ENCODE assay signal across 8 mouse cellular contexts in genomic region chr8:46934898-46935297, GRCm38 (mm10). TPM values are rescaled to one million over a fixed set of nuclear protein-coding genes. Genes with fewer than 3 reads are reported as not detected.
DNase-seq lines count a peak whose midpoint lies in the region; ATAC-seq and TF ChIP-seq lines count a peak whose summit lies in the region.

No protein-coding gene starts in this region.

- peak; percentile 50 to 57 for DNase-seq in adrenal gland, adult 18-20 months (ENCODE audit: low spot score in 2 of 2)
- peak; percentile 87 for DNase-seq in embryo, embryonic 10 days (ENCODE audit: low spot score)
- DNase-seq in gastrocnemius, postnatal 4 days (ENCODE audit: low spot score in 2 of 2): peak; percentile 27 to 50
- peak; percentile 77 for DNase-seq in kidney, adult 9 months
- peak; percentile 21 for DNase-seq in liver, embryonic 13.5 days
- DNase-seq in naive thymus-derived CD4-positive, alpha-beta T cell, adult 2 months (ENCODE audit: low read depth): peak; percentile 71
- peak; percentile 63 for DNase-seq in thymus, postnatal 4 days

- 0 out of 2 replicates have a peak, but pooled peaks cover 4% of the 10 kb centered on the region for H3K9me3 ChIP-seq in ES-Bruce4 (replicated peaks; ENCODE audit: control insufficient read depth, insufficient read depth, low read length, poor library complexity, severe bottlenecking)
- H3K9me3 ChIP-seq in liver, embryonic 13.5 days (replicated peaks): no peaks in the 10 kb centered on the region

- no peak for TF ChIP-seq POLR2A in ES-Bruce4 (IDR thresholded peaks at IDR 0.05; ENCODE audit: insufficient read depth, low read length)

- H3K4me2 ChIP-seq in liver, embryonic 13.5 days: no peak overlapping the region

- ATAC-seq in liver, embryonic 13.5 days (ENCODE audit: low read depth): no peak

- H3K9ac ChIP-seq in ES-Bruce4 (ENCODE audit: low read depth, poor library complexity, severe bottlenecking): no peak overlapping the region
- no peak overlapping the region for H3K9ac ChIP-seq in liver, embryonic 13.5 days

- 17% methylated on average over 9 of the region's 9 CpGs for WGBS in liver, embryonic 13.5 days (ENCODE audit: insufficient replicate concordance)

- H3K27ac ChIP-seq in ES-Bruce4 (ENCODE audit: insufficient read depth, low read length): no peak overlapping the region
- no peak overlapping the region for H3K27ac ChIP-seq in liver, embryonic 13.5 days

- H3K27me3 ChIP-seq in ES-Bruce4 (ENCODE audit: control insufficient read depth, insufficient read depth, low read length, poor library complexity, severe bottlenecking): no peaks in the 10 kb centered on the region
- H3K27me3 ChIP-seq in liver, embryonic 13.5 days: no peaks in the 10 kb centered on the region

- TF ChIP-seq EP300 in ES-Bruce4 (IDR thresholded peaks at IDR 0.05; ENCODE audit: insufficient read depth, low read depth, low read length): no peak

- H3K36me3 ChIP-seq in ES-Bruce4 (ENCODE audit: control insufficient read depth, insufficient read depth, low read length, poor library complexity, severe bottlenecking): no peaks in the 10 kb centered on the region
- H3K36me3 ChIP-seq in liver, embryonic 13.5 days: no peaks in the 10 kb centered on the region

- H3K4me3 ChIP-seq in ES-Bruce4 (ENCODE audit: low read depth, low read length): no peak overlapping the region
- no peak overlapping the region for H3K4me3 ChIP-seq in liver, embryonic 13.5 days (replicated peaks)

- peak; percentile 85 for TF ChIP-seq CTCF in ES-Bruce4 (IDR thresholded peaks at IDR 0.05; ENCODE audit: low read depth, low read length)

- no peaks in the 10 kb centered on the region for H3K4me1 ChIP-seq in ES-Bruce4 (ENCODE audit: control insufficient read depth, insufficient read depth, low read length)
- H3K4me1 ChIP-seq in liver, embryonic 13.5 days (replicated peaks): no peaks in the 10 kb centered on the region

RNA-seq across cellular contexts. Expression of gene Enpp6, which starts 51.8 kb away (rescaled TPM):
- not detected in 2 replicates for polyA plus RNA-seq in ES-Bruce4 (2011; ENCODE audit: insufficient read depth, insufficient read length, low read depth, missing spikeins)
- total RNA-seq in adrenal gland, adult 18-20 months (2021): 1 to 10 TPM in 1 of 2 experiments, under 1 TPM in 1; 0.70 to 1.0 TPM
- total RNA-seq in gastrocnemius, postnatal 4 days (2021): under 1 TPM; 0.25 to 0.36 TPM
- polyA plus RNA-seq in liver, embryonic 13.5 days (2015; fragmentation: Nextera tagmentation; extraction: Ambion mirVana): 0.08 and 0.13 TPM in 2 replicates

Comparison
In these comparisons a context has a peak if more than half of its experiments do, and no peak if none do; other contexts are left out.
1. DNase-seq: peak in every context shown above with its lines; median percentile 87 in embryo, embryonic 10 days; 77 in kidney, adult 9 months; 71 in naive thymus-derived CD4-positive, alpha-beta T cell, adult 2 months; 63 in thymus, postnatal 4 days; 54 in adrenal gland, adult 18-20 months; 38 in gastrocnemius, postnatal 4 days; 21 in liver, embryonic 13.5 days.